Mouse (Mus musculus) heart, adult 2 months (tissue): ENCODE data around the gene Slc39a11.

Experiments
- CTCF ChIP-seq: fragments of 200-600 bp; IDR thresholded peaks from 2 replicates; pipeline ENCODE4 v1.8.1; 2022; ENCODE audit warnings: antibody characterized with exemption, mild to moderate bottlenecking, moderate library complexity
- EP300 ChIP-seq: fragments of 200-500 bp; IDR thresholded peaks from 2 replicates; pipeline ENCODE4 v1.6.1; 2011; ENCODE audit warnings: low read depth, low read length, control low read depth; ENCODE audit not compliant: insufficient read depth

DNA sequence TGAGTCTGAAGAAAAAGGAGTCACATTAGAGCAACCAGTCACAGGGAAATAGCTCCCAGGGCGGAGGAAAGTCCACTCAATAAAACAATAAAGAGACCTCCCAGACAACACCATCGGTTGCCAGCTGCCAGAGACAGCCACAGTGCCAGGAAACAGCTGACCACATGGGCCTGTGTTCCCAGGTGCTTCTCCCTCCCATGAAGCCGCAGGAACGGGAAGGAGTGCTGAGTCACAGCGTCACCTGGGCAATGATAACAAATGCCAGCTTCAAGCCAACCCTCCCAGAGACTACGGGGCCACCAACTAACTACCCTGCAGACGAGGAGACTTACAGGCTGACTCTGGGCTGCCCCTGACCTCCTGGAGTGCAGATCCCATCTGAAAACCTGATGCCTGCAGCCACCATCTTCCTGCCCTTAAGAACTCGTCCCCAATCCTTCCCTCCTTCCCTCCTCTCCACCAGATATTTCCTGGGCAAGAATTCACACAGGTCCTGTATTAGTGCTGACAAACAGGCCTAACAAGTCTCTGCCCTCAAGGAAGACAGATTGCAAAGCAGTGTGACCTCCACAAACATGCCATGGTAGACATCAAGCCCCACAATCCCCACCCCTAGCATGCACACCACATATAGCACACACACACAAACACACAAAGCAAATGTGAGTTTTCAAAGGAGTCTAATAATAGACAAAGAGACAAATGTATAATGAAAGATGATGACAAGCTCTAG is 162.1 kb downstream of the Slc39a11 start:
- TF ChIP-seq CTCF (no peak), EP300 (no peak)
